Mouse (Mus musculus) megakaryocyte, adult 5-6 weeks (primary cell): Measurements from ENCODE around the gene Fbxo36. TPM values are rescaled to one million over a fixed set of nuclear protein-coding genes. Genes with fewer than 3 reads are reported as not detected.

ENCODE experiments used
- ATAC-seq: 2 replicates; pipeline ENCODE4 v1.8.0; 2016; ENCODE audit warnings: mild to moderate bottlenecking, inconsistent platforms; ENCODE audit not compliant: poor library complexity, severe bottlenecking
- total RNA-seq, 2 experiments: library from RNA; stranded (forward) in 1 of 2; stranded (reverse) in 1 of 2; fragments of 153-499, 151-499 nt in 1 of 2; fragments of 221-1000, 200-1000 nt in 1 of 2; gene quantifications; 2 replicates each; pipeline versions ENCODE4 v1.2.3 to v1.2.4; 2015 to 2017

Gene Fbxo36
- total RNA-seq, 2 experiments from 2014 or later: 0.73 to 2.8 TPM

DNA sequence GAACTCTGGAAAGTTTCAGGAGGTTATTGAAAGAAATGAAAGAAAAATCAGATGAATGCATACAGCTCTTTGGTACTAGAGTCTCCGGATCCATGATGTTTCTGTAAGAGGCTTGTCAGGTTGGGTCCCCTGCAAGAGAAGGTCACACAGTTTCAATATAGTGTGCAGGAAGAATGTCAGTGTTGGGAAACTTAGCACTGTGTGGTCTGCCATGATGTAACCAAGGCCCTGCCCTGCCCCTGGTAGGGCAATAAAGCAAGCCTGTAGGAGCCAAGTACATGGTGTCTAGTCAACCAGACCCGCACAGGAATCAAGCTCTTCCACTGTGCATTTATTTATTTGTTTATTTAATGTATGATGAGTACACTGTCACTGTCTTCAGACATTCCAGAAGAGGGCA, 100.7 kb downstream of the Fbxo36 start:
- ATAC-seq: peak; percentile 64

DNA sequence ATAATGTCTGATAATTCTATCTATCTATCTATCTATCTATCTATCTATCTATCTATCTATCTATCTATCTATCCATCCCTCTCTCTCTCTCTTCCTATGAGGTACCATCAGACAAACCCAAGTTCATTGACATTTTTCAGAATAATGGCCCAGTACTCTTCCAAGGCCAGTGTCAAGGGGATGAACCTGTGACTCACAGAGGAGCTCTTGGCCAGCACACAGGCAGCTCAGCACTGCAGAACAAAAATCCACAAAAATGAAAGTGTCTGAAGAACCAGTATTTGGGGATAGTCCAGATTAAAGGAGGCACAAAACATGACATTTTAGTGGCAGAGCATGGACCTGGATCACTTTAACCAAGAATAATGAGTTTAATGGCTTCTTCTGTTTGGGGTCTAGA, 103.0 kb downstream of the Fbxo36 start:
- ATAC-seq: no peak

DNA sequence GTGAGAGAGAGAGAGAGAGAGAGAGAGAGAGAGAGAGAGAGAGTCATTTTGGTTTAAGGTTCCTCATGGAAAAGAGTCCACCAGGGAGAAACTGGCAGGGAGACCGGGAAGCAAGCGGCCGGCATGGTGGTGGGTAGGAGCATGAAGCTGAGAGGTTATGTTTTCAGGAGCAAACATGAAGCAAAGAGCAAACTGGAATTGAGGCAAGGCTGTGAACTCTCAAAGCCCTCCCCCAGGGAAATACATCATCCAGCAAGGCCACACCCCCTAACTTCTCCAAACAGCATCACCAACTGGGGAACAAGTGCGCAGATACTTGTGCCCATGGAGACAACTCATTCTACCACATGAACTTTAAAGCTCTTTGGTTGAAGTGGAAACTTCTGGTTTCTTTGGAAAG, 103.9 kb downstream of the Fbxo36 start:
- no peak for ATAC-seq

DNA sequence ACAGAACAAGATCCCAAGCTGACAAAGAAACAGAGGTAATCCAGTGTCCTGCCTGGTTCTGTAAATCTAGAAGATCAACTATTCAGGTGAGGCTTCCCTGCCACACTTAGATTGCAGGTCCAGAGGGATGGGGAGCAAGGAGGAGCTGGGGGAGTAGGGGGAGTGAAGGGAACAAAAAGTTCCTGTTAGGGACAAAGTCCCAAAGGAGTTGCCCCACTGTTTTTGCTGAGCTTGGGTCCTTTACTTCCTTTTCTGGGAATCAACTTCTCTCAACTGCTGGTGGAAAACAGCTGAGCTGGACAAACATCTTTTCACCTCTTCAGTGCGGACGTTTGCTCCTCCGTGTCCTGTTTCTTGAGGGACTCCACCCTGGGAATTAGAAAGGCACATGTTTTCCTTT, 106.3 kb downstream of the Fbxo36 start:
- ATAC-seq: no peak

DNA sequence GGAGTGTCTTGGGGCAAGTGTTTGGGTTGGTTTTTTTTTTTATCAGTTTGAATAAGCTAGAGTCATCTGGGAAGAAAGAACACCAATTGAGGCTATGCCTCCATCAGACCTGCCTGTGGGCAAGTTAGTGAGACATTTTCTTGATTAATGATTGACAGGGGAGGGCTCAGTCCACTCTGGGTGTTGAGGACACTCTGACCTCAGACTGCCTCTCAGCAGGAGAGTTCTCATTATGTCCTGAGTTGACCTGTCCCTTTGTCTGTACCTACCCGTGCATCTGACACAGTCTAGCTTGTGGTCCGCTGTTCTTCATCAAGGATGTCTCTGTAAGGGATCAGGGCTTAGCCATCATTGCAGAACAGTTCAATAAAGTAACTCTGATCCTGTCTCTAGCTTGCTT, 107.7 kb downstream of the Fbxo36 start:
- ATAC-seq: no peak

Other genes with a start within 250 kb of the Fbxo36 start
- 0.27 TPM in 1 of 2 replicates, not detected in the other for gene Dner, start 143.6 kb upstream of the Fbxo36 start, total RNA-seq (2015)
- 0.04 and 0.18 TPM in 2 replicates for gene Dner, start 143.6 kb upstream of the Fbxo36 start, total RNA-seq (2017)
- gene Trip12, start 675 bp downstream of the Fbxo36 start, total RNA-seq (2015): 119 and 132 TPM in 2 replicates
- gene Trip12, start 675 bp downstream of the Fbxo36 start, total RNA-seq (2017): 260 and 268 TPM in 2 replicates
- 0.32 and 1.1 TPM in 2 replicates for gene Slc16a14, start 95.3 kb downstream of the Fbxo36 start, total RNA-seq (2015)
- 0.18 and 0.57 TPM in 2 replicates for gene Slc16a14, start 95.3 kb downstream of the Fbxo36 start, total RNA-seq (2017)